Mouse (Mus musculus): ENCODE measurements around the gene Gm20696.

DNA sequence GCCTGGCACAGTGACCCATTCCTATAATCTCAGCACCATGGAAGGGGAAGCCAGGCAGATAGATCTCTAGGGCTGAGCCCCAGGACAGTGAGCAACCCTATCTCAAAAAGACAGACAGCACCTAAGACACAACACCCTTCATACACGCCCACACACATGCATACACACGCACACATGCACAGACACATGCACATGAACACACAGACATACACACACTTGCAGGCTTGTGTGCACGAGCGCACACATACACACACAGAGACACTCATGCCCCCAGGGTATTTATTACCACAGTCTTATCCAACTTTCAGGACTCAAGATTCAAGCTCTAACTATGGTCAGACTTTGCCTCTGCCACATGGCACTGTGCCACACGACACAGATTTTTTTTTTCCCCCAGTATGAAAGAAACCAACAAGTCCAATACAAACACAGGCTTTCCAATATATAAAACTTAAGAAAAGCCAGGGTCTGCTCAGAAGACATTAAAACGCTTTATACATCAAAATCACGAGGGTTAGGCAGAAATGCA is 182.3 kb downstream of the Gm20696 start:
- TF ChIP-seq TAL1 (IDR thresholded peaks at IDR 0.05; ENCODE audit: low read length), result no peak
- no peak for TF ChIP-seq GATA1 (IDR thresholded peaks at IDR 0.05; ENCODE audit: low read length)
